Mouse (Mus musculus) embryo, embryonic 11.5 days (tissue): ENCODE measurements around the gene Basp1.

Experiments used
- DNase-seq: peaks from one replicate; pipeline ENCODE4 v3.0.0-alpha.2; 2012; ENCODE audit warnings: low read depth, low spot score

Gene Basp1

GRCm38 (mm10) chr15:25364160-25364818 is 49.3 kb downstream of the Basp1 start:
- DNase-seq: no peak

DNA sequence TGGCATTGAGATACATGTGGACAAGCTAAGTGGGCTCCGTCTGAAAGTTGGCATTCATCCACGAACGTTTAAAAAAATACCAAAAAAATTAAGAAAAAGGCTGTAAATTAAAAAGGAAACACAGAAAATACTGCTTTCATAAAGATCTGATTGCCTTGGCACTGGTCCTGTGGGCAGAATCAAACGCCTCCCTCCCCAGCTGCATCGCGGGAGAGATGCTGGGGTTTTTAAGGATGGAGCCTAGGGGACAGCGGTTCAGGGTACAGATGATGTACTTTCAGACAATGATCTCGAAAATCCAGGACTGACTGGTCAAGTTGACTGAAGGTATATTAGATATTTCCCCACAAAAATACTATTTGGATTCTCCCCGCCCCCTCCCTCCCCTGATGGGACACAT is 49.9 kb downstream of the Basp1 start:
- no peak for DNase-seq

DNA sequence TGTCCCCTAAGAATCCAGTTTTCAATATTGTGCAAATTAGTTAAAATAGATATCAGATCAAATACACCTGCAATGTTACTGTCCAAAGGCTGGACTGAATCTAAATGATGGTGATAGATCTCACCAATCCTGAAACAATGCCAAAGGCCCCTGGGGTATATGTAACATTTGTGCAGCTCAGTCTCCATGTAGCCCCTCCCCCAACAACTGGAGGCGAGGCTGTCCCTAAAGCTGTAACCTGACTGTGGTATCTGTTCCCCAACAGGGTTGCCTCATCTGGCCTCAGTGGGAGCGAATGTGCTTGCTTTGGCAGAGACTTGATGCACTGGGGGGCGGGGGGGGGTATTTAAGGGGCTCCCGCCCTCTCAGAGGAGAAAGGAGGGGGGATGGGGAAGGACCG is 52.7 kb downstream of the Basp1 start:
- DNase-seq: no peak

DNA sequence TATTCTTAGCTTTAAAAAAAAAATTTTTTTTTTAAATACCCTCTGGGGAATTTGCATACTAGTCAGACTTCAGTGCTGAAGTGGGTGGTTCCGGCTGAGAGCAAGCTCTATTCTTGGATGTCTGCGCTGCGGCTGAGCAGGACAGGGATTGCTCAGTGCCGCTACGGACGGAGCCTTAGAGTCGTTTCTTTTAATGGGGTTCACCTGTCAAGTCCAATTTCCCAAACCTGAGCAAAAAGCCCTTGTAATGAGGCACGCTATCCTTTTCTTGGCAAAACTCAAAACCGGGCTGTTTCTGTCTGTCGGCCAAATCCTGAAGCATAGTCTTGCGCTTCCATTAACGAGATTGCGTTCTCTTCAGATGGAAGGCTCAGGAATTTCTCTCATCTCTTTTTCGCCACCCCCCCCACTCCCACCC is 54.9 kb downstream of the Basp1 start:
- DNase-seq: no peak

- DNase-seq: no peak
Measured at GRCm38 (mm10) chr15:25355339-25355738, 58.2 kb downstream of the Basp1 start.

DNA sequence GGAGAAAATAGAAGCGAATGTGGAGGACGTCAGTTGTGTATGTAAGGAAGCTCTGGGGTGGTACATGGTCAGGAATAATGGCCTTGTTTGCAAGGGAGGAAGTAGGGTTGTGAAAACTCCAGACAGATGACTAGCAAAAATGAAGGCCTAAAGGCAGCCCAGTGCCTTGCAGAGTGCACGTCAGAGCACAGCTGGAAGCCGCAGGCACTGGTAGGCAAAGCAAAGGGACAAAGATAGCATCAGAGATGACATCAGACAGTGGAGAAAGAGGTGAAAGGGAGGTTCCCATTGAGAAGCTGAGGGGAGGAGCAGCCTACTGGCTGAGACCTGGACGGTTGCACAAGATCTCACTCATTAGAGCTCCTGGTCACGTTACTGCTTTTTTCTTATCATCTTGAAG is 58.8 kb downstream of the Basp1 start:
- DNase-seq: no peak

GRCm38 (mm10) chr15:25353498-25353897 is 60.1 kb downstream of the Basp1 start:
- no peak for DNase-seq

DNA sequence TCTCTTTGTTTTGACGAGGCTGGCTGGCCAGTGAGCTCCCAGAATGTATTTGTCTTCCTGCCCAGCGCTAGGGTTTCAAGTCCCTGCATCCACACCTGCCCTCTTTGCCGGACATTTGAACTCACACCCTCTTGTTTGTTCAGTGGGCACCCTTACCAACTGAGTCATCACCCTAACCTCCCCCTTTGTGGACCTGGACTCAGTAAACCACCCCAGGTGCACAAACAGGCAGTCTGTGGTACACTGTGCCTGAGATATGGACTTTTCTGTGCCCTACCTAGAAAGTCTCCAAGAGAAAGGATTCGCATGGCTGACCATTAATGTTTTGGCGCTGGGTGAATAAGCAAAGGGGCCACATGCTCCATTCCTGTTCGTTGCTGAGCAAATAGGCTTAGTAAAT is 70.3 kb downstream of the Basp1 start:
- no peak for DNase-seq

DNA sequence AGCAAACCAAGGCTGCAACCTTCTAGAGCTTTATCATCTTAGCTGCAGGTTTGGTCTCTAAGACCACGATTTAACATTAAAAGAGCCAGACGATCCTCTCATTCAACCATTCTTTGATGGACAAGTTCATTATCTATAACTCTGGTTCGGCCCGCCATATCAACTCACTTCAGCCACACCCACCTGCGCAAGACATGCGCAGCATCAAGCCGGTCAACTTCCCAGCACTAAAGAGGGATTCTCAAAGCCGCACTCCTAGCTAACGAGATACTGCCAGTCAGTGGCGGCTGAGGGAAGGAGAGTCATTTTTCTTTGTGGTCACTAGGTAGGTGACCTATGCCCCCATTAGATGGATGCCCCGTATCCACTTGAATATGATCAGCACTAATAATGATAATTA is 78.3 kb downstream of the Basp1 start:
- DNase-seq: no peak

DNA sequence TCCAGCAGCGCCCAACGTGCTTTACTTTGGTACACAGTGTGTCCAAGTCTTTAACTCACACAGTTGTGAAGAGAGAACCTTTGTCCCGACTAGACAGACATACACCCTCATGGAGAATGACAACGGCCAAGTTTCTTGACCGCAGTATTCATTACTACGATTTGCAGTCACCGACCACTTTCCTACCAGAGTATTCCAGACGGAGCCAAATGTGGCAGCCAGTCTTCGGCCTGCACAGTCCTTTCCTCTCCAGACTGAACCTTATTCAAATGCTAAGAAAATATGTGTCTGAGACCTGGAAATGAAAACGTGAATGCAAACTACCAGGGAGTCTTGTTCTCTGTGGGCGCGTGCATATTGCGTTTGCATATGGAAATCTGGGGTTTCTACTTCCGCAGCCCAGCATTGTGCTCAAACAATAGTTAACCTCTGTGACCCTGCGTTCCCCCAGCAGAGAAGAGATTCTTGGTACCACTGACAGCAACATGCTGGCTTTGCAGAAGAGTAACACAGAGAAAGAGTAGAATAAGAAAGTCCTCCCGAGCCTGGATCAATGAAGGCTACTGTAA is 81.6 kb downstream of the Basp1 start:
- no peak for DNase-seq

- no peak for DNase-seq
Measured at GRCm38 (mm10) chr15:25330946-25331345, 82.6 kb downstream of the Basp1 start.

DNA sequence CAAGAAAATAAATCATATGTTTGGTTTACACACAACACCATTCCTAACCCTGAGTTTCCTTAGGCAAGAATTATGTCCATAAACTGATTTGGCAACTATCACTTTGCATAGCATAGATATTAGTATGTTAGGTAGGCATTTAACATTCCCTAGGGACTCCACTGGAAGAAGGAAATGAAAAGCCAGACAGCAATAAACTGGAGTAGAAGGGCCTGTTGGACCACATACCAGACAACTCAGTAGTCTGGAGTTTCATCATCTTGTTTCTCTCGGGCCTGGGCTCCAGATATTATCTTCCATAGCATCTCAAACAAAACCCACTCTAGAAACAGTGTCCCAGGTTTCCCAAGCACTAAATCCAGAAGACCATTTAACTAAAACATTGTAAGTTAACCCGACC is 91.0 kb downstream of the Basp1 start:
- no peak for DNase-seq

DNA sequence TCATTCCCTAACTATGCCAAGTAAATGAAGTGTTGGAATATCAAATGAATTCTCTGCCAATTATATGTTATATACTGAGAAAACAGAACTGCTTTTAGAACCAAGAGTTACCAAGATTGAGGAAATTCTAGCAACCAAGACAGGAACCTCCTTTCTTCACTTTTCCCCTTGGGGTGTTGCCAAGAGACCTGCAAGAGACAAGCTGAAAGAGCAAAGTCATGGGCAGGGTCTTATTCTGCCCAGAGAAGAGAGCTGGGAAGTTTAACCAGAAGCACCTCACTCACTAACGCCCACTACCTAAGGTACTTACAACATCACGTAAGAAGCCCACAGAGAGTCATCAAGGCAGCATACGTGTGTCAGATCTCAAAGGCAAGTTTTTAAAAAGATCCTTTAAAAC is 91.5 kb downstream of the Basp1 start:
- no peak for DNase-seq

GRCm38 (mm10) chr15:25321636-25322035 is 91.9 kb downstream of the Basp1 start:
- DNase-seq: no peak

GRCm38 (mm10) chr15:25314471-25314870 is 99.1 kb downstream of the Basp1 start:
- no peak for DNase-seq
